Mouse (Mus musculus) forebrain, embryonic 12.5 days (tissue): Measurements from ENCODE around the gene Gm5152. TPM values are rescaled to one million over a fixed set of nuclear protein-coding genes. Genes with fewer than 3 reads are reported as not detected.
"Not testable (repeated sequence)": the region's sequence is repeated elsewhere in the genome, so short reads cannot be mapped to it uniquely, and the experiment has no call there.

Experiments
- ATAC-seq: fragments of 200-750 bp; cut with Nextera tagmentation; 2 replicates; pipeline ENCODE4 v1.8.0; 2017; ENCODE audit warnings: moderate TSS enrichment; ENCODE audit not compliant: low FRiP score
- H3K27ac ChIP-seq: fragments of 300-500 bp; sonication (generic); 2 replicates; pipeline ENCODE4 v1.5.1; 2016; ENCODE audit warnings: mild to moderate bottlenecking
- H3K27me3 ChIP-seq: fragments of 300-500 bp; sonication (generic); 2 replicates; pipeline ENCODE4 v1.6.1; 2016; ENCODE audit warnings: mild to moderate bottlenecking
- H3K36me3 ChIP-seq: fragments of 300-500 bp; sonication (generic); replicated peaks from 2 replicates; pipeline ENCODE4 v1.6.1; 2016; ENCODE audit warnings: mild to moderate bottlenecking
- H3K4me1 ChIP-seq: fragments of 300-500 bp; sonication (generic); 2 replicates; pipeline ENCODE4 v1.6.1; 2016
- H3K4me2 ChIP-seq: fragments of 300-500 bp; sonication (generic); 2 replicates; pipeline ENCODE4 v1.6.1; 2016; ENCODE audit warnings: mild to moderate bottlenecking, moderate library complexity
- H3K4me3 ChIP-seq: fragments of 300-500 bp; sonication (generic); replicated peaks from 2 replicates; pipeline ENCODE4 v1.5.1; 2016; ENCODE audit warnings: mild to moderate bottlenecking
- H3K9ac ChIP-seq: fragments of 300-500 bp; sonication (generic); 2 replicates; pipeline ENCODE4 v1.6.1; 2016; ENCODE audit warnings: mild to moderate bottlenecking
- H3K9me3 ChIP-seq: fragments of 300-500 bp; sonication (generic); 2 replicates; pipeline ENCODE4 v1.6.1; 2016
- WGBS: fragments of 180-500 bp; shearing (Covaris S2); methylation state at CpG from one replicate; pipeline ENCODE4 v1.1.7; 2016; 5-methylcytosine and 5-hydroxymethylcytosine counted together
- polyA plus RNA-seq: library from polyadenylated mRNA; unstranded; fragments of >200 nt; fragmentation: Nextera tagmentation; extraction: Ambion mirVana; gene quantifications from 2 replicates; pipeline ENCODE4 v1.2.1, GENCODE M21; 2016

The Gm5152 gene
- not detected in 2 replicates for polyA plus RNA-seq

DNA sequence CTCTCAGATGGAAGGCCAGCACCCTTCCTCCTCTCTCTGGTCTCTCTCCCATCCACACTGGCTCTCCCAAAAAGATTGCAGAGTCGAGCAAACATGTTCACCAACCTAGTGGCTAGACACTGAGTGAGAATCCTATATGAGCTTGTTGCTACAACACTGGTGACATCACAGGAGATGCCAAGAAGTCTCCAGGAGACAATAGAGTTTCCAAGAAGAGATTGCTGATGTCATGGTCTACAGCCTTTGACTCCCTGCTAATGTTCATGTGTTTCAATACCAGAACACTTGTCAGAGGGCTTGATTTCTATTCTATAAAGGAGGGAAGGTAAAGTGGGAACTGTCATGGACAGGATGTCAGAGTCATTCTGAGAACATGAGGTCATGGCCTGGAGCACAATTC lies at the start of gene Gm5152:
Gm5152 (minus strand) TSS at position 101 of the 400 bp plus-strand sequence.
- H3K27me3 ChIP-seq, H3K9me3 ChIP-seq, H3K4me1 ChIP-seq, H3K4me2 ChIP-seq, H3K27ac ChIP-seq, H3K36me3 ChIP-seq, H3K4me3 ChIP-seq, H3K9ac ChIP-seq, ATAC-seq: not testable (repeated sequence)
- WGBS, result no CpG with 5 or more reads among the region's 1 CpGs

DNA sequence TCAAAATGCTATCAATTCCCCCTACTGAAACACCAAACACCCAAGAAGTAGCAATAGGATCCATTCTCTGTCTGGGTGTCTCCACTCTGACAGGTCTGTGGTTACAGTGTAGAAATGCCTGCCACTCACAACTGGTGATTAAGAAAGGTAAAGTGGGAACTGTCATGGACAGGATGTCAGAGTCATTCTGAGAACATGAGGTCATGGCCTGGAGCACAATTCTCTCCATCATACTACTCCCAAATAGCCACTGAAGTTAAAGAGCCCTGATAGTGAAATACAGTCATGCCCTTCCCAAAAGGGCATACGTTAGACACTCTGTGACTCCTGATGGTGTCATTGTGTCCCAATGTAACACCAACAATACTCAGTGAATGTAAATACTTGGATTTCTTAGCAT lies 8.4 kb upstream of the Gm5152 start:
- H3K4me3 ChIP-seq, result not testable (repeated sequence)

DNA sequence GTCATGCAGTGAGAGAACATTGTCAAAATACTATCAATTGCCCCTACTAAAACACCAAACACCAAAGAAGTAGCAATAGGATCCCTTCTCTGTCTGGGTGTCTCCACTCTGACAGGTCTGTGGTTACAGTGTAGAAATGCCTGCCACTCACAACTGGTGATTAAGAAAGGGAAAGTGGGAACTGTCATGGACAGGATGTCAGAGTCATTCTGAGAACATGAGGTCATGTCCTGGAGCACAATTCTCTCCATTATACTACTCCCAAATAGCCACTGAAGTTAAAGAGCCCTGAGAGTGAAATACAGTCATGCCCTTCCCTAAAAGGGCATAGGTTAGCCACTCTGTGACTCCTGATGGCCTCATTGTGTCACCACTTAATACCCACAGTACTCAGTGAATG lies 556 bp downstream of the Gm5152 start:
- ATAC-seq, H3K4me2 ChIP-seq: not testable (repeated sequence)

More for the DNA sequence above, 8.4 kb upstream of the Gm5152 start:
- not testable (repeated sequence) for H3K27ac ChIP-seq, H3K4me2 ChIP-seq, H3K27me3 ChIP-seq, H3K36me3 ChIP-seq, ATAC-seq, H3K9ac ChIP-seq, H3K4me1 ChIP-seq, H3K9me3 ChIP-seq
- WGBS, result 87% methylated on average over 1 of the region's 1 CpGs

DNA sequence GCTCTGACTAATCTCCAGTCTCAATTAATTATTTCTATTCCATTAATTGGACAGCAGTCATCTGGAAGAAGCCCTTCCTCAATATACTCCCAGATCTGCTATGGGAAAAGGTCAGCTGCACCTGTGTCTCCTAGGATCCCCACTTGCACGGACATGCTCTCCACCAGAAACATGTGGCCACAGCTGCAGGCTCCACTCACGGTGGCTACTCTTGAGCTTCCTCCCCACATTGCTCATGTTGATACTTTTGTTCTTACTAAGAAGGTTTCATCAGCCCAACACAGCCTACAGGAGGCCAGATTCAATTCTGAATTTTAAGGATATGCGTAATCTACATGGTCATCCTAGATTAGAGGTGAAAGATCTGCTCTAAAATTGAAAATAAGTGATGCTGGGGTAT lies 5.9 kb downstream of the Gm5152 start:
- H3K4me1 ChIP-seq, H3K9me3 ChIP-seq, ATAC-seq, H3K4me2 ChIP-seq, H3K27me3 ChIP-seq, H3K4me3 ChIP-seq, H3K36me3 ChIP-seq, H3K9ac ChIP-seq, H3K27ac ChIP-seq: not testable (repeated sequence)
- 92% methylated on average over 3 of the region's 3 CpGs for WGBS

More for the DNA sequence above, 556 bp downstream of the Gm5152 start:
- H3K4me1 ChIP-seq, H3K27me3 ChIP-seq, H3K27ac ChIP-seq, H3K4me3 ChIP-seq, H3K9me3 ChIP-seq, H3K36me3 ChIP-seq, H3K9ac ChIP-seq: not testable (repeated sequence)

DNA sequence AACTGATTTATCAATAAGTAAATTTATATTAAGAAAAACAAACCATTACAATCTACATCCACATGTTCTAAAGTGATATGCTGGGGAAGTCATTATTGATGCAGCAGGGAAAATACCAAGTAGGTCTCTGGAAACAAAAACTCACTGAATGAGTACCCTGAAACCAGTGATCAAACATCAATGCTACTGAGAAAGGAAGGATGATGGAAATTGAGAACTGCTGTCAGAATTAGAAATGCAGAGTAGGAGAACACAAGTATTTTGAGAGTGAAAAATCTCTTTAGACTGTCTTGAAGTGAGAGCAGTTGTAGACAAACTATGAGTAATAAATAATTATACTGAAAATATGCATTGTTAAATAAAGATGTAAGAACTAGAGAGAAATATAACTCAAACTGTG lies 26.0 kb downstream of the Gm5152 start:
- no peaks in the 10 kb centered on the region for H3K9me3 ChIP-seq
- H3K36me3 ChIP-seq, result no peaks in the 10 kb centered on the region
- H3K4me1 ChIP-seq, result no peaks in the 10 kb centered on the region
- no peak overlapping the region for H3K4me3 ChIP-seq
- no peak for ATAC-seq
- no peak overlapping the region for H3K4me2 ChIP-seq
- no peaks in the 10 kb centered on the region for H3K27me3 ChIP-seq
- H3K9ac ChIP-seq, result no peak overlapping the region
- no peak overlapping the region for H3K27ac ChIP-seq

DNA sequence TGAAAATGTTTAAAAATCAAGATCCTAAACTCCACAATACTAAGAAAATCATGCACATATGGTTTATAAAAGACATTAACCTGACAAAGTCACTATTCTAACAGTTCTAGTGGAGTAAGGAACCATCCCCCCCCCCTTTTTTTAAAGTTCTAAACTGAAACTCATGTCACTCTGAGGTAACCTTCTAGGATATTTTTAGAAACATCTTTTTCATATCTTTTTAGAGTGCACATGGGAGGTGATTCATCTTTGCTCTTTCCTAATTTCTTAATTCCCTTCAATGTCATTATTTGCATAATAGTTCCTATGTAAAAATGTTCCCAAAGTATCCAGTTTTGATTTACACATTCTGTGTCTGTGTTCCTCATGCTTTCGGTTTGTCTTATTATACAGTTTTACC lies 43.3 kb downstream of the Gm5152 start:
- Histone ChIP-seq H3K4me1 (no peaks in the 10 kb centered on the region), H3K9me3 (no peaks in the 10 kb centered on the region), H3K27me3 (no peaks in the 10 kb centered on the region), H3K36me3 (no peaks in the 10 kb centered on the region), H3K4me2 (no peak overlapping the region), H3K27ac (no peak overlapping the region), H3K9ac (no peak overlapping the region), H3K4me3 (no peak overlapping the region)
- ATAC-seq, result no peak
- 98% methylated on average over 1 of the region's 1 CpGs for WGBS

DNA sequence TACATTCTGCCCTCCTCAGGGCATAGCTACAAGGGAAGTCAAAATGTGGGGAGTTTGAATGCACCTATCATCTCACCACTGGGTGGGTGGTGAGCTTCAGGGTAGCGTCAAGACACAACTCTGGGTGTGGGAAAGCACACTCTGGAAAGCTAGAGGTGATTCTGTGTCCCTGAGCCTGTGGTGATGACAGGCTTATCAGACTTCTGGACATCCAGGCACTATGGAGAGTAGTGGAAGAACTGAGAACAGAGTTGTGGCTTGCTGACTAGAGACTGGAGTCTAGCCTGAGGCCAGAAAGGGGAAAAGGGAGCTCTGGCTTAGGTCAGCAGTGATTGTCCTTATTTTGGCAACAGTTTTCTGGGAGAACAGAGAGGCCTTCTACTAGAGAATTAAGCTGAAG lies 49.4 kb downstream of the Gm5152 start:
- no peak overlapping the region for H3K9ac ChIP-seq

More for the DNA sequence above, 49.4 kb downstream of the Gm5152 start:
- Histone ChIP-seq H3K36me3 (no peaks in the 10 kb centered on the region), H3K4me3 (no peak overlapping the region), H3K4me2 (no peak overlapping the region), H3K27ac (no peak overlapping the region), H3K9me3 (no peaks in the 10 kb centered on the region), H3K27me3 (no peaks in the 10 kb centered on the region), H3K4me1 (no peaks in the 10 kb centered on the region)
- ATAC-seq, result no peak
- 84% methylated on average over 1 of the region's 1 CpGs for WGBS
